Mouse (Mus musculus) layer of hippocampus, adult 18-20 months (tissue): ENCODE results near the gene Gm3952. TPM values are rescaled to one million over a fixed set of nuclear protein-coding genes. Genes with fewer than 3 reads are reported as not detected.
A peak's percentile ranks its signal among the peaks of the same experiment; 100 is the strongest.

Source experiments
- DNase-seq, 2 experiments: peaks; one replicate each; pipeline ENCODE4 v3.0.0; 2022; ENCODE audit warnings: low spot score in 2 of 2
- long read RNA-seq: library from polyadenylated mRNA; stranded (forward); transcript quantifications from one replicate; pipeline ENCODE4 v2.0.0, GENCODE M21; 2021
- total RNA-seq, 2 experiments: library from RNA; stranded (reverse); gene quantifications; 2 replicates each; pipeline ENCODE4 v1.2.3; 2021

Gm3952 gene
- total RNA-seq = not detected
- long read RNA-seq = 0 reads

DNA sequence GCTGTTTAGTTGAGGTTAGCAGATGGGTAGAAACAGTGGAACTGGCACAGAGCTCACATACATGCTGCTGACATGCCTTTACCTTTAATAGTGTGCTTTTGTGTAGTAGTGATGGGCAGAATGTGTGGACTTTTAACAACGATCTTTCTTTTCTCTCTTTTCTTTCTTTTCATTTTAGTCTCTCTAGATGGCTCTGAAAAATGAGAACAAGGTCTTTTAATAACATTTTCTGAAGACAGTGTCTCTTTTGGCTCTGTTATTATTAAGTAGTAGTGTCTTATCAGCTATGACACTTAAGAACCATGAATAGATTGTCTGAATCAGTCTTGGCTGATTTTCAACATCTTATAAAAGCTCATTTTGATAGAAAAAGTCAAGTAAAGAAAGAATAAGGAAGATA lies at the start of gene Gm3952:
Gene Gm3952, minus strand, starts transcription at position 101 of the 400 bp plus-strand sequence.
- DNase-seq = no peak

- DNase-seq = no peak
Measured at GRCm38 (mm10) chr8:128843749-128844148, 45.3 kb upstream of the Gm3952 start.

DNA sequence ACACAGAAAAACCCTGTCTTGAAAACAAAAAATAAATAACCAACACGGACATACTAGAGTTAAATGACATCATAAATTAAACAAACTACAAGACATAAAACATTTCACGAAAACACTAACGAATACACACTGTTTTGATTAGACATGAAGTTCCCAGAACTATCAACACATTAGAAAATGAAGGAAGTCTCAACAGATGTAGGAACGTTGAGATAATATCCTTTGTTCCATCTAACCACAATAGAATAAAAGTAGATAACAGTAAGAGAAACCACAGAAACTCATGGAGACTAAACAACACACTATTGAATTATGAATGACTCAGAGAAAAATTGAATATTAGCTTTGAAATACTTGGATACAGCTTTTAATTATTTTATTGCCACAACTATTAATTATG lies 14.0 kb upstream of the Gm3952 start:
- no peak for DNase-seq

DNA sequence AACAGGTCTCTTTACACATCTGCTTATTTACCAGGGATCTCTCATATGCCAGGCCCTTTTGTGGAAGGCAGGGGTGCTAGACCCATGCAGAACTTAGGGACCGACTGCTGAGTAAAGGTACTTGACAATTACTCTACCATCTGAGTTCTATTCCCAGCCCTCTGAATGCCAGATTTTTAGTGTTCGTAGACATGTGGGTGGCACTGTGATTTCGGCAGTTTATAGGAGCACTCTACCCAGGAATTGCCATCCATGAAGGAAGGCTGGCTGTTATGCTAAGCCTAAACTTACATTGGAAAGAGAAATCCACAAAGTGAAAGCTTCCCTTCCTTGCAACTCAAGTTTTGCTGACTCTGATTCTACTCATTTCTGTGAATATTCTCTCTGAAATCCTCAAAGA lies 62.8 kb downstream of the Gm3952 start:
- peak in 1 of 2 experiments; percentile 29 for DNase-seq

DNA sequence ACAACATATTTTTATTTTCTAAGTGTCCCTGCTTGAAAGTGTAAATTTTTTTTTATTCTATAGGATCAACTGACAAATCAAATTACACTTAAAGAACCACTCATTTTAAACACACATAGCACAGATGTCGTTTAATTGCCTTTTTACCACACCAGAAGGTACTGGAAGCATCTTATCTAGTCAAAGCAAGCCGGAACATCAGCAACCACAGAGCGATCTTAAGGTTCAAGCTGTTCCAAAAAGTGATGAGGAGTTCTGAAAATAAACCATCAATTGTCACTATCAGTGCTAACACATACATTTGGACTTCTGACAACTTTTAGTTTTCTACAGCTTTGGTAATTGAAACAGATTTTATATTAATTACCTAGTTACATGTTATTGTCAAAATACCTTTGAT lies 64.4 kb downstream of the Gm3952 start:
- peak in 1 of 2 experiments; percentile 37 for DNase-seq

- DNase-seq = no peak
Measured at GRCm38 (mm10) chr8:128732254-128732653, 66.2 kb downstream of the Gm3952 start.

DNA sequence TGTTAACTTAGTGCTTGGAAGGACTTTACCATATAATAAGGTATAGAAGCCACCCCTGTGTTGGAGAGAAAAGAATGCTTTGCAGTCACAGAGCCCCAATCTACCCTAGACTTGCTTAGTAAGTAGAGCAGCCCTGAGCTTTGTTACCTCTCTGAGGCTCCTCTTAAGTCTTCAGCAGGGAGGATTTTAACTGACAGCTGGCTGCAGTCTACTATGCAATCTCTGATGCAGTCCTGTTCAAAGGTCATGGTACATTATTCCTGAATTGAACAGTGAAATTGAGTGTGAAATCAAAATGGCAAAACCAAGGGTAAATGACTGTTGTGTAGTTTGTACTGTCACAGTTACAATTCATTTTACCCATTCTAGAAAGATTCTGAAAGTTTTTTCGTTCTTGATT lies 71.3 kb downstream of the Gm3952 start:
- DNase-seq = no peak

- peak in 1 of 2 experiments; percentile 46 for DNase-seq
Measured at GRCm38 (mm10) chr8:128724819-128725218, 73.7 kb downstream of the Gm3952 start.

GRCm38 (mm10) chr8:128716184-128716583 lies 82.3 kb downstream of the Gm3952 start:
- DNase-seq = peak; percentile 19 to 75

DNA sequence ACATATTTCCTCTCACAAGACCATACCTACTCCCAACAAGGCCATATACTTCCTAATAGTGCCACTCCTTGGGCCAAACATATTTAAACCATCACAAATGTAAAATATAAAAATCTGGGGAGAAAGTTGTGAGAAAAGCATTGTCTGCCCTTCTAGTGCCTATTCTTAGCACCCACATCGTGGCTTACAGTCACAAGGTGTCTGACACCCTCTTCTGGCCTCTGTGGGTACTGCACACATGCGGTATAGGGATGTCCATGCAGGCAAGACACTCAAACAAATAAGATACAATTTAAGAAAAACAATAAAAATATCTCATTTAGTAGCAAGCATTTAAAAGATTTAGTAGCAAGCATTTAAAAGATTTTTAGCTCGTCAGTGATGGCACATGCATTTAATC lies 89.2 kb downstream of the Gm3952 start:
- peak; percentile 14 to 76 for DNase-seq

DNA sequence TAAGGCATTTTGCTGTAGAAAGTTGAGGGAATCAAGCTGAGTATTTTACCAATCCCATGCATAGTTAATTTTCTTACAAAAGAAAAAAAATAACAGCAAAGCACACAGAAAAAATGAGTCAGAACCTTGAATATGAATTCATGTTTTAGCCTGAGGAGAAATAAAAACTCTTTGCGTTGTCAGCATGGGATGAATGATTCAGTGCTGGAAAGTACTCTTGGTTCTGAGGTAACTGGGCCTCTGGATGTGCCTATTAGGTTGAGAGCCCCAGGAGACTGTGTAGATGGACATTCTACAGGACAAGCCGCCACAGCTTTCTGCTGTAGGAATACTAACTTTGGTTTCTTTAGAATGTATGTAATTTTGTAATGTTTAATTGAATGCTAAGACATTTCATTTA lies 93.7 kb downstream of the Gm3952 start:
- DNase-seq = no peak

DNA sequence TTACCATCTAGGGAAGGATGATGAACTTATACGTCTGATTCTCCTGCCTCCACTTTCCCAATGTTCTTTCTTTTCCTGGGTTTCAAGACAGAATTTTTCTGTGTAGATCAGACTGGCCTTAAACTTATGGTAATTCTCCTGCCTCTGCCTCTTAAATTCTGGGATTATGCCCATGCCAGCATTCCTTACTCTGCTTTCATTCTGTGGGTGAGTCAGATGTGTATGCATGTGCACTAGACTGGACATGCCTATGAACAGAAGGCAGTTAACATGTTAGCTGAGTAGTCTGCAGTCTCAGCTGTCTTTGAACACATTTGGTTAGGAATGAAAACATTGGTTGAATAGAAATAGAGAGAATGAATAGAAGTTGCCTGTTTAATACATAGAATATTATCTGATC lies 94.1 kb downstream of the Gm3952 start:
- DNase-seq = no peak

DNA sequence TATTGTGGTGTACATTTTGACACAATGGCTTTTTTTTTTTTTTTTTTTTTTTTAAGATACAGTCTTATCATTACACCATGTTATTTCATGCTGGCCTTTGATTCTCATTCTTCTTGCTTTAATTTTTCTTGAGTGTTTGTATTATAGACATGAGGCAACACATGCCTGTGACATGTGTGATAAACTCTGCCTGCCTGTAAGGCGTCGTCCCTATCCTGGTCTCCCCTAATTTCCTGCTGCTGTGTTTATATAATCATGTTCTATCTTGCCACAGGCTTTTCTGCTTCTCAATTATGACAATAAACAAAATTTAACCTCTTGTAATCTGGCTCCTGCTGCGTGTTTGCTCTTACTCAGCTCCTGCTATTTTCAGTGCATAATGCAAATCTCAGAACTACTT lies 100.5 kb downstream of the Gm3952 start:
- DNase-seq = no peak

GRCm38 (mm10) chr8:128696701-128697397 lies 101.6 kb downstream of the Gm3952 start:
- DNase-seq = no peak

Other genes with a start within 250 kb of the Gm3952 start
- gene Itgb1, start 113.0 kb downstream of the Gm3952 start, total RNA-seq = 10 to 100 TPM; 33.6 to 34.3 TPM